Comparison of ENCODE assay signal across 8 mouse cellular contexts in genomic region chr7:55710872-55711558, GRCm38 (mm10). TPM values are rescaled to one million over a fixed set of nuclear protein-coding genes. Genes with fewer than 3 reads are reported as not detected.
DNase-seq lines count a peak whose midpoint lies in the region; ATAC-seq lines count a peak whose summit lies in the region.

No protein-coding gene starts in this region.

- 10% methylated on average over 11 of the region's 11 CpGs for WGBS in hindbrain, embryonic 12.5 days

- no peaks in the 10 kb centered on the region for H3K36me3 ChIP-seq in hindbrain, embryonic 12.5 days

- H3K4me2 ChIP-seq in hindbrain, embryonic 12.5 days (replicated peaks) = no peak overlapping the region; the same call in 1 of the 2 replicates

- H3K27ac ChIP-seq in hindbrain, embryonic 12.5 days = no peak overlapping the region

- peak; percentile 28 to 78 for DNase-seq in adrenal gland, adult (ENCODE audit: inconsistent age in 2 of 2, low spot score in 1 of 2)
- no peak for DNase-seq in adrenal gland, adult 8-10 months
- DNase-seq in adrenal gland, adult 2 months = peak; percentile 30
- peak; percentile 68 for DNase-seq in embryo, embryonic 11.5 days (ENCODE audit: low read depth, low spot score)
- DNase-seq in layer of hippocampus, postnatal 10 days (ENCODE audit: low spot score in 2 of 2) = peak; percentile 52 to 67
- peak; percentile 18 for DNase-seq in skeletal muscle tissue, adult 2 months (ENCODE audit: low read depth, low spot score)

- no peaks in the 10 kb centered on the region for H3K27me3 ChIP-seq in hindbrain, embryonic 12.5 days

- no peaks in the 10 kb centered on the region for H3K4me1 ChIP-seq in hindbrain, embryonic 12.5 days

- peak; percentile 98 for ATAC-seq in hindbrain, embryonic 12.5 days (ENCODE audit: low FRiP score)
- ATAC-seq in megakaryocyte-erythroid progenitor cell, adult 5-6 weeks (replicated peaks; ENCODE audit: low FRiP score, low TSS enrichment, poor library complexity, severe bottlenecking) = peak; percentile 91

- H3K4me3 ChIP-seq in hindbrain, embryonic 12.5 days = no peak overlapping the region

- peak overlapping the region; percentile 32; the same call in 1 of the 2 replicates for H3K9ac ChIP-seq in hindbrain, embryonic 12.5 days

- no peaks in the 10 kb centered on the region for H3K9me3 ChIP-seq in hindbrain, embryonic 12.5 days (replicated peaks)

RNA-seq across cellular contexts. Expression of gene Siglech, which starts 57.0 kb away (rescaled TPM):
- total RNA-seq in adrenal gland, adult 8-10 months (2022) = 1 to 10 TPM in 3 of 4 experiments, under 1 TPM in 1; 0.87 to 1.6 (median 1.2) TPM
- total RNA-seq in adrenal gland, adult 2 months (2021) = 1 to 10 TPM in 1 of 2 experiments, under 1 TPM in 1; 0.46 to 1.4 TPM
- polyA plus RNA-seq in adrenal gland, adult 2 months (2012; rRNA removed) = 0.88 TPM in 2 replicates
- polyA plus RNA-seq in hindbrain, embryonic 12.5 days (2016; fragmentation: Nextera tagmentation; extraction: Ambion mirVana) = 1.0 and 1.1 TPM in 2 replicates
- total RNA-seq in layer of hippocampus, postnatal 10 days (2021) = 1 to 10 TPM; 9.1 to 9.7 TPM
- not detected in 2 replicates for total RNA-seq in megakaryocyte-erythroid progenitor cell, adult 5-6 weeks (2014; fragmentation: Nextera tagmentation)
- 0.15 TPM in 1 of 2 replicates, not detected in the other for total RNA-seq in megakaryocyte-erythroid progenitor cell, adult 5-6 weeks (2017)
